Mouse (Mus musculus) cerebellum, postnatal 14 days (tissue): ENCODE measurements around the gene Rccd1.

Source experiments
- DNase-seq, 2 experiments: peaks; one replicate each; pipeline ENCODE4 v3.0.0; 2021; ENCODE audit warnings: mixed read lengths in 2 of 2

The Rccd1 gene

GRCm38 (mm10) chr7:80324043-80324815, at the start of gene Rccd1:
Gene Rccd1 (minus strand): TSS chr7:80324454.
- peak; percentile 98 for DNase-seq

GRCm38 (mm10) chr7:80373850-80374249, 49.6 kb upstream of the Rccd1 start:
- no peak for DNase-seq

GRCm38 (mm10) chr7:80373352-80373751, 49.1 kb upstream of the Rccd1 start:
- no peak for DNase-seq

GRCm38 (mm10) chr7:80372667-80373066, 48.4 kb upstream of the Rccd1 start:
- no peak for DNase-seq

GRCm38 (mm10) chr7:80372166-80372565, 47.9 kb upstream of the Rccd1 start:
- DNase-seq, result no peak

- peak; percentile 77 to 82 for DNase-seq
Observed at GRCm38 (mm10) chr7:80371041-80371751, 46.9 kb upstream of the Rccd1 start, which contains the start of gene Man2a2. Gene Man2a2 (minus strand): TSS chr7:80371375.

GRCm38 (mm10) chr7:80370649-80371040, 46.4 kb upstream of the Rccd1 start:
- DNase-seq, result peak; percentile 90 to 92

GRCm38 (mm10) chr7:80369967-80370431, 45.7 kb upstream of the Rccd1 start:
- no peak for DNase-seq

GRCm38 (mm10) chr7:80369461-80369860, 45.2 kb upstream of the Rccd1 start:
- DNase-seq, result peak; percentile 55 to 56

GRCm38 (mm10) chr7:80368635-80369421, 44.6 kb upstream of the Rccd1 start:
- DNase-seq, result no peak

- DNase-seq, result no peak
Observed at GRCm38 (mm10) chr7:80368009-80368408, 43.8 kb upstream of the Rccd1 start.

- DNase-seq, result no peak
Observed at GRCm38 (mm10) chr7:80367232-80367631, 43.0 kb upstream of the Rccd1 start.

GRCm38 (mm10) chr7:80365759-80366158, 41.5 kb upstream of the Rccd1 start:
- no peak for DNase-seq

GRCm38 (mm10) chr7:80360435-80360834, 36.2 kb upstream of the Rccd1 start:
- DNase-seq, result no peak

- DNase-seq, result no peak
Observed at GRCm38 (mm10) chr7:80358039-80358438, 33.8 kb upstream of the Rccd1 start.

GRCm38 (mm10) chr7:80357156-80357555, 32.9 kb upstream of the Rccd1 start:
- DNase-seq, result no peak

- peak in 1 of 2 experiments; percentile 47 for DNase-seq
Observed at GRCm38 (mm10) chr7:80356351-80356750, 32.1 kb upstream of the Rccd1 start.

GRCm38 (mm10) chr7:80352920-80353319, 28.7 kb upstream of the Rccd1 start:
- DNase-seq, result no peak

- DNase-seq, result no peak
Observed at GRCm38 (mm10) chr7:80350808-80351207, 26.6 kb upstream of the Rccd1 start.

- no peak for DNase-seq
Observed at GRCm38 (mm10) chr7:80347670-80348586, 23.7 kb upstream of the Rccd1 start.

GRCm38 (mm10) chr7:80346830-80347229, 22.6 kb upstream of the Rccd1 start:
- no peak for DNase-seq

GRCm38 (mm10) chr7:80346173-80346572, 21.9 kb upstream of the Rccd1 start:
- no peak for DNase-seq
